Mouse (Mus musculus): ENCODE data around the gene Dse.

GRCm38 (mm10) chr10:34186571-34187260 is 20.8 kb downstream of the Dse start:
- no peak for TF ChIP-seq CTCF (IDR thresholded peaks at IDR 0.05; ENCODE audit: insufficient read depth, low read length)
- no peak for TF ChIP-seq POLR2A (IDR thresholded peaks at IDR 0.05; ENCODE audit: borderline replicate concordance, extremely low read depth, low read depth, low read length)

All from lung, adult 2 months (tissue).